Mouse (Mus musculus): ENCODE measurements around the gene Gigyf2. TPM values are rescaled to one million over a fixed set of nuclear protein-coding genes. Genes with fewer than 3 reads are reported as not detected.

The Gigyf2 gene
- polyA plus RNA-seq, 1 experiment from 2014 or later: 50.0 TPM

GRCm38 (mm10) chr1:87396923-87397586, 70.3 kb downstream of the Gigyf2 start:
- H3K27me3 ChIP-seq (replicated peaks; ENCODE audit: control insufficient read depth, insufficient read depth, low read length): no peaks in the 10 kb centered on the region
- H3K9me3 ChIP-seq (replicated peaks; ENCODE audit: control insufficient read depth, low read length): no peaks in the 10 kb centered on the region
- no peak for ATAC-seq
- no peak overlapping the region for H3K27ac ChIP-seq (ENCODE audit: low read depth, low read length)
- H3K36me3 ChIP-seq (ENCODE audit: control insufficient read depth, insufficient read depth, low read length): peaks cover 8% of the 10 kb centered on the region; the same call in 1 of the 2 replicates
- no peak overlapping the region for H3K4me2 ChIP-seq (ENCODE audit: low read length)
- WGBS: 88% methylated on average over 7 of the region's 7 CpGs
- H3K4me3 ChIP-seq (ENCODE audit: low read depth, low read length): no peak overlapping the region
- H3K4me1 ChIP-seq (ENCODE audit: control insufficient read depth, insufficient read depth, low read length): no peaks in the 10 kb centered on the region
- DNase-seq (ENCODE audit: low spot score): peak; percentile 36
- no peak overlapping the region for H3K9ac ChIP-seq (ENCODE audit: low read length)

DNA sequence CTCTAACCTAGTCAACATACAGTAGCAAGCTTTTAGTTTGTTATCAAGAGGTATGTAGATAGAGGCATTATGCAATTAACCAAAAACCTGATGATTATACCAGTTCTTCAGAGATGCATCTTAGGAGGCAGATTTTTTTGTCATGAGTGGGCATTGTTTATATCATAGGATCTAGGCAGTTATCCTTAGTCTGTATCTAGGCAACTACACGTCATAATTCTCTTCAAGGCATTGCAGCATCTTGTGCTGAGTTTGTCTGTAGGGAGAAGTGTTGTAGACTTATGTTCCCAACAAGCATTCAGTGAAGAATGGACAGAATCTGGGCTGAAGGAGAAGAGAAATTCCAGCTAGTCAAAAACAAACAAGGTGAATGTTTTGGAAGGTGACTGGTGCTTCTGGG, 77.9 kb downstream of the Gigyf2 start:
- no peak overlapping the region for H3K4me3 ChIP-seq (ENCODE audit: low read depth, low read length)
- no peaks in the 10 kb centered on the region for H3K4me1 ChIP-seq (ENCODE audit: control insufficient read depth, insufficient read depth, low read length)
- ATAC-seq (no peak), DNase-seq (ENCODE audit: low spot score) (no peak)
- peaks cover 51% of the 10 kb centered on the region for H3K36me3 ChIP-seq (ENCODE audit: control insufficient read depth, insufficient read depth, low read length)
- H3K27me3 ChIP-seq (replicated peaks; ENCODE audit: control insufficient read depth, insufficient read depth, low read length): no peaks in the 10 kb centered on the region
- no peak overlapping the region for H3K4me2 ChIP-seq (ENCODE audit: low read length)
- no peak overlapping the region for H3K9ac ChIP-seq (ENCODE audit: low read length)
- 86% methylated on average over 1 of the region's 1 CpGs for WGBS
- H3K27ac ChIP-seq (ENCODE audit: low read depth, low read length): no peak overlapping the region
- no peaks in the 10 kb centered on the region for H3K9me3 ChIP-seq (replicated peaks; ENCODE audit: control insufficient read depth, low read length)

DNA sequence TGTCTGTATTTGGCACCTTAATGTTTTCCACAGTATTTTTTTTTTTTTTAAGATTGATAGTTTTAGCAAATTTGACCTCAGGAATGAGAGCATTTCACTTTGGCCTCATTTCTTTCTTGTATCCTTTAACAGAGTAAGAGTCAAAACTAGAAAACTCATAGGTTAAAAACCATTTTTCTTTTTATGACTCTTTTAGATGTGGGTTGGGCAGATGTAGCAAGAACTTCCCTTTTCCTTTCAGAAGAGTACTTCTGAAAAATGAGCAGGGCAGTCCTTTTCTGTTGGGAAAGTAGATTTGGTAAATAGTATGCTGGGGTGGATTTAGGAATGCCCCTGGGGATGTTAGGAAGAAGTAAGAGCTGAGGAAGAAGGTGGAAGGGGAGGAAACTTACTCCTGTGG, 79.2 kb downstream of the Gigyf2 start:
- no peak for ATAC-seq
- Histone ChIP-seq H3K4me3 (ENCODE audit: low read depth, low read length) (no peak overlapping the region), H3K27ac (ENCODE audit: low read depth, low read length) (no peak overlapping the region), H3K4me1 (ENCODE audit: control insufficient read depth, insufficient read depth, low read length) (no peaks in the 10 kb centered on the region), H3K9me3 (replicated peaks; ENCODE audit: control insufficient read depth, low read length) (no peaks in the 10 kb centered on the region), H3K27me3 (replicated peaks; ENCODE audit: control insufficient read depth, insufficient read depth, low read length) (no peaks in the 10 kb centered on the region), H3K36me3 (ENCODE audit: control insufficient read depth, insufficient read depth, low read length) (peaks cover 61% of the 10 kb centered on the region), H3K9ac (ENCODE audit: low read length) (no peak overlapping the region), H3K4me2 (ENCODE audit: low read length) (no peak overlapping the region)
- no peak for DNase-seq (ENCODE audit: low spot score)

DNA sequence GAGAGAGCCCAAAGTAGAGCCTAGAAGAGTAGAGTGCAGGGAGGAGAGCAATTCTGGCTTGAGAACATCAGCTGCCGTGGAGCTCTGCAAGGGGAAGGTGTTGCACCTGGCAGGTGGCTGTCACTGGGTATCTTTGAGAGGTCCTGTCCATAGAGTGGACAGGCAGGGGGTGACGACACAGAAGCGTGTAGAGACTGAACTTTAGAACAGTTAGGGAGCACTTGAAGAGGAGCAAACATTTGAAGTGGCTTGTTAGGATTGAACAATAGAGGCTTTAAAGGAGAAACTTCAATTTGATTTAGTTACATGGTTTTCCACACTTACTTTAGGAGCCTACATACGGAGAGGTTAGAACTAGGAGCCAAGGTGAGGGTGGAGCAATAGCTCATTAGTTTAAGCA, 82.6 kb downstream of the Gigyf2 start:
- DNase-seq (ENCODE audit: low spot score): no peak
- ATAC-seq: no peak
- Histone ChIP-seq H3K9ac (ENCODE audit: low read length) (no peak overlapping the region), H3K4me2 (ENCODE audit: low read length) (no peak overlapping the region), H3K9me3 (replicated peaks; ENCODE audit: control insufficient read depth, low read length) (no peaks in the 10 kb centered on the region), H3K4me1 (ENCODE audit: control insufficient read depth, insufficient read depth, low read length) (no peaks in the 10 kb centered on the region), H3K36me3 (ENCODE audit: control insufficient read depth, insufficient read depth, low read length) (peaks cover 86% of the 10 kb centered on the region), H3K4me3 (ENCODE audit: low read depth, low read length) (no peak overlapping the region), H3K27ac (ENCODE audit: low read depth, low read length) (no peak overlapping the region), H3K27me3 (replicated peaks; ENCODE audit: control insufficient read depth, insufficient read depth, low read length) (no peaks in the 10 kb centered on the region)
- WGBS: 93% methylated on average over 4 of the region's 4 CpGs

GRCm38 (mm10) chr1:87418733-87419132, 91.9 kb downstream of the Gigyf2 start:
- DNase-seq (ENCODE audit: low spot score) (peak; percentile 64), ATAC-seq (no peak)
- Histone ChIP-seq H3K27me3 (replicated peaks; ENCODE audit: control insufficient read depth, insufficient read depth, low read length) (no peaks in the 10 kb centered on the region), H3K36me3 (ENCODE audit: control insufficient read depth, insufficient read depth, low read length) (peaks cover 62% of the 10 kb centered on the region), H3K9me3 (replicated peaks; ENCODE audit: control insufficient read depth, low read length) (no peaks in the 10 kb centered on the region), H3K27ac (ENCODE audit: low read depth, low read length) (no peak overlapping the region), H3K4me1 (ENCODE audit: control insufficient read depth, insufficient read depth, low read length) (no peaks in the 10 kb centered on the region), H3K4me2 (ENCODE audit: low read length) (no peak overlapping the region), H3K9ac (ENCODE audit: low read length) (no peak overlapping the region), H3K4me3 (ENCODE audit: low read depth, low read length) (no peak overlapping the region)
- WGBS: 88% methylated on average over 4 of the region's 4 CpGs

GRCm38 (mm10) chr1:87435125-87435524, 108.3 kb downstream of the Gigyf2 start:
- DNase-seq (ENCODE audit: low spot score): no peak
- no peak for ATAC-seq
- Histone ChIP-seq H3K36me3 (ENCODE audit: control insufficient read depth, insufficient read depth, low read length) (peaks cover 74% of the 10 kb centered on the region), H3K27ac (ENCODE audit: low read depth, low read length) (no peak overlapping the region), H3K9ac (ENCODE audit: low read length) (no peak overlapping the region), H3K4me3 (ENCODE audit: low read depth, low read length) (no peak overlapping the region), H3K4me1 (ENCODE audit: control insufficient read depth, insufficient read depth, low read length) (no peaks in the 10 kb centered on the region), H3K4me2 (ENCODE audit: low read length) (no peak overlapping the region), H3K9me3 (replicated peaks; ENCODE audit: control insufficient read depth, low read length) (no peaks in the 10 kb centered on the region), H3K27me3 (replicated peaks; ENCODE audit: control insufficient read depth, insufficient read depth, low read length) (no peaks in the 10 kb centered on the region)
- 94% methylated on average over 2 of the region's 2 CpGs for WGBS

- Histone ChIP-seq H3K27ac (ENCODE audit: low read depth, low read length) (no peak overlapping the region), H3K4me2 (ENCODE audit: low read length) (no peak overlapping the region), H3K4me3 (ENCODE audit: low read depth, low read length) (no peak overlapping the region), H3K27me3 (replicated peaks; ENCODE audit: control insufficient read depth, insufficient read depth, low read length) (no peaks in the 10 kb centered on the region), H3K36me3 (ENCODE audit: control insufficient read depth, insufficient read depth, low read length) (peaks cover 71% of the 10 kb centered on the region), H3K9me3 (replicated peaks; ENCODE audit: control insufficient read depth, low read length) (no peaks in the 10 kb centered on the region), H3K9ac (ENCODE audit: low read length) (no peak overlapping the region), H3K4me1 (ENCODE audit: control insufficient read depth, insufficient read depth, low read length) (no peaks in the 10 kb centered on the region)
- ATAC-seq (no peak), DNase-seq (ENCODE audit: low spot score) (no peak)
- 79% methylated on average over 6 of the region's 6 CpGs for WGBS
Observed at GRCm38 (mm10) chr1:87436583-87436982, 109.8 kb downstream of the Gigyf2 start.

GRCm38 (mm10) chr1:87447183-87448104, 120.6 kb downstream of the Gigyf2 start:
- DNase-seq (ENCODE audit: low spot score) (peak; percentile 78), ATAC-seq (peak; percentile 60; the same call in 1 of the 2 replicates)
- Histone ChIP-seq H3K9me3 (replicated peaks; ENCODE audit: control insufficient read depth, low read length) (no peaks in the 10 kb centered on the region), H3K9ac (ENCODE audit: low read length) (no peak overlapping the region), H3K27ac (ENCODE audit: low read depth, low read length) (no peak overlapping the region), H3K27me3 (replicated peaks; ENCODE audit: control insufficient read depth, insufficient read depth, low read length) (no peaks in the 10 kb centered on the region), H3K4me3 (ENCODE audit: low read depth, low read length) (no peak overlapping the region), H3K4me1 (ENCODE audit: control insufficient read depth, insufficient read depth, low read length) (no peaks in the 10 kb centered on the region), H3K4me2 (ENCODE audit: low read length) (no peak overlapping the region), H3K36me3 (ENCODE audit: control insufficient read depth, insufficient read depth, low read length) (peaks cover 76% of the 10 kb centered on the region)
- WGBS: 41% methylated on average over 5 of the region's 5 CpGs

DNA sequence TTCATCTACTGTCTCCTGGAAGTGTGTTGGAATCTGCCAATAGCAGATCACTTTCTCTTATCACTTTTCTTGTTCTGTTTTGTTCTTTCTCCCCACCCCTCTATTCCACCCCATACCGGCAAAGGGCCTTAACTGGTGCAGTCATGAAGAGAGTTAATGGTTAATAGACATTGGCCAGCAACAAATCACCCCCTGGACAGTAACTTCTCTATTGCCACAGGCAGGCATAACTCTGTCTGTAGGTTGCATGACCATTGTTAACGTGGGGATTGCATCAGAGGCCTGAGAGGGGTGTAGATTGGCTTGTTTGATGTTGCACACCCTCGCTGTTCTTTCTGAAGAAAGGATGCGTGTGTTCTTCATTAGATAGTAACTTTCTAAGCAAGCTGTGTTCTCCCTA, 122.6 kb downstream of the Gigyf2 start:
- H3K9ac ChIP-seq (ENCODE audit: low read length): no peak overlapping the region
- no peaks in the 10 kb centered on the region for H3K9me3 ChIP-seq (replicated peaks; ENCODE audit: control insufficient read depth, low read length)
- H3K4me2 ChIP-seq (ENCODE audit: low read length): no peak overlapping the region
- H3K4me3 ChIP-seq (ENCODE audit: low read depth, low read length): no peak overlapping the region
- DNase-seq (ENCODE audit: low spot score) (no peak), ATAC-seq (no peak)
- H3K36me3 ChIP-seq (ENCODE audit: control insufficient read depth, insufficient read depth, low read length): peaks cover 64% of the 10 kb centered on the region
- H3K27me3 ChIP-seq (replicated peaks; ENCODE audit: control insufficient read depth, insufficient read depth, low read length): no peaks in the 10 kb centered on the region
- H3K27ac ChIP-seq (ENCODE audit: low read depth, low read length): no peak overlapping the region
- WGBS: 93% methylated on average over 4 of the region's 4 CpGs
- H3K4me1 ChIP-seq (ENCODE audit: control insufficient read depth, insufficient read depth, low read length): no peaks in the 10 kb centered on the region
